Mouse (Mus musculus): ENCODE data around the gene Phex. TPM values are rescaled to one million over a fixed set of nuclear protein-coding genes. Genes with fewer than 3 reads are reported as not detected.

Gene Phex
- total RNA-seq, 2 experiments from 2014 or later = 0.54 to 0.79 TPM

Small RNAs within 50 kb of the gene (microRNA-seq; reads per million reads assigned to microRNA genes)
- not detected for gene Gm23798

Other genes with a start within 250 kb of the Phex start
- 10 to 100 TPM; 66.3 to 76.7 TPM for gene Sms, start 77.0 kb upstream of the Phex start, total RNA-seq (2021)
- gene Yy2, start 153.7 kb upstream of the Phex start, total RNA-seq (2021) = not detected
- gene Mbtps2, start 183.4 kb upstream of the Phex start, total RNA-seq (2021) = 10 to 100 TPM; 23.7 to 24.2 TPM

All from left cerebral cortex, postnatal 36 days (tissue).